Mouse (Mus musculus): ENCODE results near the gene Ephb1.

Ephb1 gene

GRCm38 (mm10) chr9:102352186-102353055, 2.1 kb downstream of the Ephb1 start:
- no peak for DNase-seq

DNA sequence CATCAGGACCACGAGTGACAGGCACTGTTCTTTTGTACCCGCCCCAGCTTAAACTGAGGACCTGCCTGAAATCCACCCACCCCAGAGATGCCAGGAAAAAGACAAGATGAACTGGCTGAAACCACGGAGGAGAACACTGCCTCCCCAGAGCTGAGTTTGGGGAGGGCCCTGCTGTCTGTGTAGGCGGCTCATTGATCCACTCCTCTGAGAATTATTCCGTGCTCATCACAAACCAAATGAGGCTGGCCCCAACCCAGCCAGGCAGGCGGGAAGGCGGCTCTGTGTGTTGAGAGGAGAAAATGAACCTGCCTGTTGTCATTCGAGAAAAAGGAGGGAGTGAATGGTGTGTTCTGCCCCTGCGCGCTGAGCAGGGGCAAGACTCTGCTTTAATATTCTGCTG, 2.8 kb downstream of the Ephb1 start:
- no peak for DNase-seq

GRCm38 (mm10) chr9:102351221-102351620, 3.3 kb downstream of the Ephb1 start:
- DNase-seq, result no peak

DNA sequence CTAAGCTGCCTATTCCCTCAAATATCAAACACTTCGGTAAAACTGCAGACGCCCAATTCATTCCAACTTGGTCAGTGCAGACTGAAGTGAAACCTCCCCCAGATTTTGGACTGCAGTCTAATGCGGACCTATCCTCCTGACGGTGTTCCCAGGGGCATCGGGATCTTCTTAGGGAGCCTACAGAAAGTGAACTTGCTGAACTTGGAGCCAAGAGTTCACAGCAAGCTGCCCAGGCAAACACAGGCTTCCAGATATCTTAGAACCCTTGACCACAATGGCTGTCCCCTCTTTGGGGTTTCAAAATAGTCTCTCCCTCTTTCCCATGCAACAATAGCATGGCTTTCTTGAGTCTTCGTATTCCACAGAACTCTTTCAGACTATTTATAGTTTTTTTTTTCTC, 3.8 kb downstream of the Ephb1 start:
- DNase-seq, result no peak

DNA sequence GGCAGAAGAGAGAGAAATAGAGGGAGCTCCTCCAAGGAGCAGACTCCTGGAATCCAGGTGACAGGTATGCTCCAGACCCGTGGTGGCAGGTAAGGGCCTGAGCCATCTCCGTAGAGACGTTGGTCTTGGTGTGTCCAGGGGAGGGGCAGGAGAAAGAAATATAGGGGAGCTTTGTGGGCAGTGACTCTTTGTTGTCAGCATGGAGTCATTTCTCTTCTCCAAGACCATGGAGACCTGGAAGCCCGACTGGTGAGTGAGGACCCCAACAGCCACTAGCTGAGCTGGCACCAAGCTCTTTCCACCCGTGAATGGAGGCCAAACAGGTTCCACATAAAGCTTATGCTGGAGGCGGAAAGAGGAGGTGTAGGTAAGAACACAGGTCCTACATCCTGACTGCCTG, 4.4 kb downstream of the Ephb1 start:
- DNase-seq, result no peak

GRCm38 (mm10) chr9:102346801-102347200, 7.7 kb downstream of the Ephb1 start:
- no peak for DNase-seq

- DNase-seq, result no peak
Observed at GRCm38 (mm10) chr9:102345474-102345873, 9.0 kb downstream of the Ephb1 start.

- DNase-seq, result no peak
Observed at GRCm38 (mm10) chr9:102345047-102345446, 9.4 kb downstream of the Ephb1 start.

- no peak for DNase-seq
Observed at GRCm38 (mm10) chr9:102344086-102344930, 10.2 kb downstream of the Ephb1 start.

GRCm38 (mm10) chr9:102343061-102343460, 11.4 kb downstream of the Ephb1 start:
- DNase-seq, result no peak

GRCm38 (mm10) chr9:102342026-102342425, 12.5 kb downstream of the Ephb1 start:
- no peak for DNase-seq

GRCm38 (mm10) chr9:102340768-102341167, 13.7 kb downstream of the Ephb1 start:
- DNase-seq, result no peak

DNA sequence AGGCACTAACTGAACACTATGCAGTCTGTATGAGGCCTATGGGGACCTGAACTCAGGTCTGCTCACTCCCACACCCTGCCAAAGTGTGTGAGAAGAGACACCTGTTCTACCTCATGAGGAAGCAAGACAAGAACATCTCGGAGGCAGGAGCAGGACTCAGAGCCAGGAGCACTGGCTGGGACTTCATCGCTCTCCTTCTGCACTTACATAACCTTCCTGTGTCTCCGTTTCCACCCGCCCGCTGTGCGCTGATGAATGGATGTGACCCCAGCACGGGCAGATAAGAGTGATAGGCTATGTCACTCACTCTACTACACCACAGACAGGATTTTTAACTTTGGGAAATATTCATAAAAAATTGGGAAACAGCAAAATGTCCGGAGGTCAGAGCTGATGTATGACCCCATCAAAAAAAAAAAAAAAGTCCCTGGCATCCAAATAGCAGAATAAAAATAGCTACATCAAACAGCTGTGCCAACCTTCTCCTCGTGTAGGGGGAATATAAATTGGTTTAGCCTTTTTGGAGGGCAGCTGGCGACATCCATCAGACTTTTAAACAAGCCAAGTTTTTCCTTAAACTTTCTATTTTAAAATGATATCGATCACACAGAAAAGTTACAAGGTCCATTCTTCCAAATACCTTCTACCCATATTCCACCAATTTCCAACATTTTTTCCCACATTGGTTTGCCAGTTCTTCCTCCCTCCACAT, 18.8 kb downstream of the Ephb1 start:
- no peak for DNase-seq

GRCm38 (mm10) chr9:102330266-102331060, 24.0 kb downstream of the Ephb1 start:
- DNase-seq, result no peak

DNA sequence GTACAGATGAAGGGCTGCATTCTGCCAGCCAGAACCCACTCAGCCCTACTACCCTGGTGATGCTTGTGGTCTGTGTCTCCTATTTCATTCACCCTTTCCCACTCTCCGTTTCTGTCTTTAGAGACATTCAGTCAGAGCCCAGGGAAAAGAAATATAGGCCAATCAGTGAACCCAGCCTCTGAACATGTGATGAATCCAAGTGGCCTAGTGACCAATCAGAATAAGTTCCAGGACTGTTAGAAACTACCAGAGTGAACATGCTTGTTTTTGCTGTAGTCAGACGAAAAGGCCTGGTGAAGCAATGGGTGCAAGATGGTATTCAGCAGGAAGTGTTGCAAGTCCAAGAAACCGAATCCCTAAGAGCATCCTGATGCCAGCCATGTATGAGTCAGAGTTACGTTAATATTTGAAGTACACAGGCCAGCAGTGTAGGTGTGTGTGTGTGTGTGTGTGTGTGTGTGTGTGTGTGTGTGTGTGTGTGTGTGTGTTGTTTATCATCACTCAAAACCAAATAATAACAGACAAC, 26.8 kb downstream of the Ephb1 start:
- DNase-seq, result no peak

DNA sequence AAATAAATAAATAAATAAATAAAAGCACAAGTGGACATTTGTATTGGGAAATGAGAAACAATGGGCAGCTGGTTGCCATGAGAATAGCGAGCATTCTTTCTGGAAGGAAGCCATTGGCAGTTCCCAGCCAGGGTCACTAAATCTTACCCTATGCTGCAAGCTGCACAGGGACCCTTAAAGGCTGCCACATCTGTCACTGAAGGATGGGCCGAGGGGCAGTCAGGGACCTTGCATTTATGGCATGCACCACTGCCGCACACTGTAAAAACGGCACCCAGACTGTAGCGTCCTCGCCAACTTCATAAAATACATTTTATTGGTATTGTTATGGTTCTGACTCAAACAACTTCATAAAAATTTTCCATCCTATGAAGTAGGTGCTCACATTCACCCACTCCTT, 39.1 kb downstream of the Ephb1 start:
- no peak for DNase-seq

DNA sequence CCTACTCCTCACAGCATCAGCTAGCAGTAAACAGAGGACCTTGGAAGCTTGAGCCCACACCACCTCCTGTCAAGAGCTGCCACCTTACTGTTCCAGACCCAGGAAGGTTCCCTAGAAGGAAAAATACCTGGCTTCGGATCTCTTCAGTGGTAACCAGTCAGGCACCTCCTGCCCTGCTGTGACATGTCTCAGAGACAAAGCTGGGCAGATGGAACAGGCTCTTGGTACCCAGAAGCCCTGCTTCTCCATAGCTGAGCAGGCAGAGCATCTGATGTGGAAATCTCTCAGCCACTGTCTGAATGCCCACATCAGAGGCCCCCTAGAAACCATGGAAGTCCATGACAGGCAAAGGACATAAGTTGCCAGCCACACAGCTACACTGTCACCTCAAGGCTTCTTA, 39.7 kb downstream of the Ephb1 start:
- DNase-seq, result no peak

GRCm38 (mm10) chr9:102310431-102310830, 44.1 kb downstream of the Ephb1 start:
- DNase-seq, result no peak

DNA sequence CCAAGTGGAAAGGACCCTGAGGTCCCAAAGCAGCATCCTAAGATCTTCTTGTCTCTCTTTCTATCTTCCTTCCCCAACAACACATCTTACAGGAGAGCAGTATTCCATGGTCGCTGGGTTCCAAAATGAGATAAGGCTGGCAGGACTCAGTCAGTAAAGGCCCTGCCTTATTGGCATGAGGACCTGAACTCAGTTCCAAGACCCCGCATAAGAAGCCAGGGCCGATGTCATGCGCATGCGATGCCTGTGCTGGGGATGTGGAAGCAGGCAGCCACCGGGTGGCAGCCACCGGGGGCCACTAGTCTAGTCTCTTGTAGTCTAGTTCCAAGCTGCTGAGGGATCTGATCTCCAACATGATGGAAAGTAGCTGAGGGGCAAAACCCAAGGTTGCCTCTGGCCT, 45.2 kb downstream of the Ephb1 start:
- DNase-seq, result no peak

DNA sequence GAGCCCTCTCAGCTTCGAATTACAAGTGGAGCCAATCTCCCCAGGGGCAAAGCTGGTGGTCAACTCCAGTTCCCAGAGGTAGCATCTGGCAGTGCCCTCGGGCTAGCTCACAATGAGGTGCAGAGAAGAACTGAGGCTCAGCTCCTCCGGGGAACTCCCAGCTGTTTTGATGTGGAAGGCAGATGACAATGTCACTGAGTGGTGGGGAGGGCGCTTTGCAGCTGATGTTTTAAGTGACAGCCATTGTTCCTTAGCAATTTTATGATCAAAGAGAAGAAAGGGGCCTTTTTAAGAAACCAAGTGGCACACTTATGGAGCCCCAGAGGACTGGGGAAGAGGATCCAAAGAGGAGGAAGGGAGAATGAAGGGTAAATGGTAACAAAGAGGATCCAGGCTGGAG, 46.8 kb downstream of the Ephb1 start:
- no peak for DNase-seq

- no peak for DNase-seq
Observed at GRCm38 (mm10) chr9:102306645-102307415, 47.7 kb downstream of the Ephb1 start.

All from spleen, adult 18-20 months (tissue).